Mouse (Mus musculus) cerebellum, postnatal 14 days (tissue): ENCODE results near the gene Katnal1.

ENCODE experiments used
- DNase-seq, 2 experiments: peaks; one replicate each; pipeline ENCODE4 v3.0.0; 2021; ENCODE audit warnings: mixed read lengths in 2 of 2

The Katnal1 gene

GRCm38 (mm10) chr5:148929116-148929449, at the start of gene Katnal1:
Katnal1 (minus strand) TSS chr5:148929320.
- DNase-seq = no peak

- no peak for DNase-seq
Measured at GRCm38 (mm10) chr5:148978458-148979165, 49.5 kb upstream of the Katnal1 start.

- DNase-seq = no peak
Measured at GRCm38 (mm10) chr5:148977698-148978457, 48.8 kb upstream of the Katnal1 start.

GRCm38 (mm10) chr5:148976876-148977275, 47.8 kb upstream of the Katnal1 start:
- no peak for DNase-seq

GRCm38 (mm10) chr5:148975035-148975434, 45.9 kb upstream of the Katnal1 start:
- no peak for DNase-seq

- peak in 1 of 2 experiments; percentile 61 for DNase-seq
Measured at GRCm38 (mm10) chr5:148973019-148973668, 44.0 kb upstream of the Katnal1 start.

GRCm38 (mm10) chr5:148972167-148972566, 43.0 kb upstream of the Katnal1 start:
- DNase-seq = no peak

- no peak for DNase-seq
Measured at GRCm38 (mm10) chr5:148969648-148970047, 40.5 kb upstream of the Katnal1 start.

- no peak for DNase-seq
Measured at GRCm38 (mm10) chr5:148968958-148969576, 39.9 kb upstream of the Katnal1 start.

- no peak for DNase-seq
Measured at GRCm38 (mm10) chr5:148968179-148968578, 39.1 kb upstream of the Katnal1 start.

GRCm38 (mm10) chr5:148966395-148966794, 37.3 kb upstream of the Katnal1 start:
- DNase-seq = no peak

GRCm38 (mm10) chr5:148965691-148966333, 36.7 kb upstream of the Katnal1 start:
- peak; percentile 34 to 44 for DNase-seq

GRCm38 (mm10) chr5:148965089-148965591, 36.0 kb upstream of the Katnal1 start:
- DNase-seq = no peak

GRCm38 (mm10) chr5:148964251-148964650, 35.1 kb upstream of the Katnal1 start:
- DNase-seq = no peak

- DNase-seq = no peak
Measured at GRCm38 (mm10) chr5:148960211-148960610, 31.1 kb upstream of the Katnal1 start.

GRCm38 (mm10) chr5:148959068-148959990, 30.2 kb upstream of the Katnal1 start:
- peak; percentile 52 to 60 for DNase-seq

GRCm38 (mm10) chr5:148958355-148958754, 29.2 kb upstream of the Katnal1 start:
- peak; percentile 30 to 49 for DNase-seq

- DNase-seq = no peak
Measured at GRCm38 (mm10) chr5:148956898-148957535, 27.9 kb upstream of the Katnal1 start.

GRCm38 (mm10) chr5:148956091-148956490, 27.0 kb upstream of the Katnal1 start:
- DNase-seq = no peak

GRCm38 (mm10) chr5:148955575-148955974, 26.5 kb upstream of the Katnal1 start:
- DNase-seq = no peak
